Mouse (Mus musculus) adrenal gland, adult (tissue): ENCODE data around the gene Akap12.
A peak's percentile ranks its signal among the peaks of the same experiment; 100 is the strongest.

ENCODE experiments used
- DNase-seq, 2 experiments: peaks; one replicate each; pipeline ENCODE4 v3.0.0; 2022 to 2023; ENCODE audit warnings: low spot score in 1 of 2; ENCODE audit not compliant: inconsistent age in 2 of 2

Gene Akap12

DNA sequence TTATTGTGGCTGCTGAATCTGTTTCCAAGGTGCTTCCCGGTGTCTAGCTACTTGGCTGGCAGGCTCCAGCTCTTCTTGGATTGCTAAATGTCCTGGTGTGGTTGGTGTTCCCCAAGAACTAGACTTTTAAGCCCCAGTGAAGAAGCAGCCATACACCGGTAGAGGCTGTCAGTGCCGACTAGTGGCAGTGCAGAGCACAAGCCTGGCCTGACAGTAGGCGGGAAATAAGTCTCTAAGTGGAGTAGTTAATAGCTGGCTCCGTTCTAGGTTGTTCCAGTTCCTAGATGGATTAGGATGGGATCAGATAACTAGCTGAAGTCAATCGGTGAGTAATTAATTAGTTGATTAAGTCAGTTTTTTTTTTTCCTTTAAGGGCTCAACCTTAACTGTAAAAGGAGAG, 125.7 kb downstream of the Akap12 start:
- peak; percentile 52 to 83 for DNase-seq

DNA sequence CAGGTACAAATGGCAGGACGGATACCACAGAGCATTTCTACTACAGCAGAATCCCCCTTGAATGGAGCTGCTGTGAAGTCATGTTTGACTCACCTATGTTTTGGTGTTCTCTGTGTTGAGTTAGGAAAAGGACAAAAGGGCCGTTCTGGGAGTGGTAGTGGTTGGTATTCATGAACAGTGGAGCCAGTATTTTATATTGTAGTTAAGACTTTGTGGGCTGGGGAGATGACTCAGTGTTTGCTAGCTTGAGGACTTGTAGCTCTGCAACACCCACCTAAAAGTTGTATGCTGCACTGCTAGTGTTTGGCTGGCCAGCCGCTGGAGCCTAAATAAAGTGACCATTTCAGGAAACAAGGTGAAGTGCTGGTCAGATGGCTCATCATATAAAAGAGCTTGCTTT, 129.1 kb downstream of the Akap12 start:
- no peak for DNase-seq

DNA sequence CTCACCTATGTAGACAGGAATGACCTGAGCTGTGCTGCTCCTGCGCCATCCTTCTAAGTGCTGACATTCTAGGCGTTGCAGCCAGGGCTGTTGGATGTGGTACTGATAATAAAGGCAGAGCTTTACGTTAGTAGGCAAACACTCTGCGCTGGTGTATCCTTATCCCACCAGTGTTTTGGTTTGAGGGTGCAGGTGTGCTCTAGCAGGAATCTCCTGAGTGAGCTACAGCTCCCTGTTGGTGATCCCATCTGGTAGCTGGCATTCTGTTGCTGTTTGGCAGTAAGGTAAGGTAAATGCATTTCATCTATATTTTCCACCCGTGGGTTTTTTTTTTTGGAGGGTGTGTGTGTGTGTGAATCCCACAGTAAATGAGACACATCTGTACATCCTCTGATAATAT, 131.9 kb downstream of the Akap12 start:
- no peak for DNase-seq

DNA sequence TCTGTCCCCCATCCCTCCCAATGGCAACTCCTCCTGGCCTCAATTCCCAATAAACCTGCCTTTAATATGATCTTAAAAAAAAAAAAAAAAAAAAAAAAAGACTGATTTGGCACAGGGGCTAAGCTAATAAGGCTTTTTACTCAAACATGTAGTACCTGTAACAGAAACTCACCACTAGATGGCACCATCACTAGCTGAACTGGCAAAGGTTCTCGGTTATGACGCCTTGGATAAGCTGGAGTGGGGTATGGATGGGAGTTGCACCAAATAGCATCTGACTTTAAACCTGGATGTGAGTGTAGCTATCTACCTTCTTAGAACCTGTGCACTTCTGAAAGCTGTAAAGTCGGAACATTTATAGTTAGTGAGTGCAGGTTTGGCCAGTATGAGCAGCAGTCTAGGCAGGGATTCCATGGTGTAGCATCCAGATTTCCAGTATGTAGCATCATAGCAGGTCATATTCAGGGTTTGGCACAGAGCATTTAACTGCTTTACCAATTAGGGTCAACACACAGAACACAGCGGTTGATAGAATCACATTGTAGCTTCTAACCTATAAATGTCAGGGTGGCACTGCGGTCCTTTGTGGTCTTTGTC, 138.8 kb downstream of the Akap12 start:
- peak in 1 of 2 experiments; percentile 83 for DNase-seq

DNA sequence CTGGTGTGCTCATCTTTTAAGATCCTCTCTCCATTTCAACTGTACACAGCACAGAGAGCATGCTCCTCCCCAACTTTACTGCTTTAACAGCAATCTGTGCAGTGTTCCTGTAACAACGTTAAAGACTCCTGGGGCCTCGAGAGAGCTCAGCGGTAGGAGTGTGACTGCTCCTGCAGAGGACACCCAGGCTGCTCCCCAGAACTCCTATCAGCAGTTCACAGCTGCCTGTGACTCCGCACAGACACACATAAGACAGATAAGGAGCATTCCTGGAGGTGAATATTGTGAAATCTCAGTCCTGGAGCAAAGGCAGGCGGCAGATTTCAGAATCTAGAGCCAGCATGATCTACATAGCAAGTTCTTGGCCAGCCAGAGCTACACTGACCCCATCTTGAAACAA, 139.3 kb downstream of the Akap12 start:
- peak in 1 of 2 experiments; percentile 40 for DNase-seq

DNA sequence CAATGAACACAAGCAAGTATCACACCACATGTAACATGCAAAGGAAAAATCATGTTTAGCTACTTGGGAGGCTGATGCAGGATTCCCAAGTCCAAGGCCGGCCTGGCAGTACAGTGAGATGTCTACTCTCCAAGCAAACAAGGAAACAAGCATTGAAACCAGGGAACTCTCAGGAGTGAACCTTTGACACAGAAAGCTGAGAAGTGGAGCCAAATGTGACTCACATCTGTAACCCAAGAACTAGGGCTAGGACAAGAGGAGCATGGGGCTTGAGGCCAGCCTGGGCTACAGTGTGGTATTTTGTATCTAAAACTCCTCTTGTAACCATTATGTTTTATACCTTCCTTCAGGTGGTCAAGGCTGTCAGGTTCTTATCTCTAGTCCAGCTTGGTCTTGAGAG, 141.0 kb downstream of the Akap12 start:
- DNase-seq = peak in 1 of 2 experiments; percentile 58
